Mouse (Mus musculus) lung, postnatal 0 days (tissue): Measurements from ENCODE around the gene Shc1. TPM values are rescaled to one million over a fixed set of nuclear protein-coding genes. Genes with fewer than 3 reads are reported as not detected.

Source experiments
- ATAC-seq: fragments of 200-750 bp; cut with Nextera tagmentation; 2 replicates; pipeline ENCODE4 v1.8.0; 2017; ENCODE audit warnings: moderate library complexity
- DNase-seq: peaks from one replicate; pipeline ENCODE4 v3.0.0-alpha.2; 2016; ENCODE audit warnings: low spot score
- H3K27ac ChIP-seq: fragments of 300-500 bp; sonication (generic); 2 replicates; pipeline ENCODE4 v1.5.1; 2014; ENCODE audit warnings: antibody characterized with exemption, mild to moderate bottlenecking, low read length, mixed read lengths
- H3K27me3 ChIP-seq: fragments of 300-500 bp; sonication (generic); replicated peaks from 2 replicates; pipeline ENCODE4 v1.6.1; 2014; ENCODE audit warnings: low read length, mixed read lengths; ENCODE audit not compliant: insufficient read depth
- H3K36me3 ChIP-seq: fragments of 300-500 bp; sonication (generic); 2 replicates; pipeline ENCODE4 v1.6.1; 2014; ENCODE audit warnings: low read length, mixed read lengths; ENCODE audit not compliant: insufficient read depth
- H3K4me1 ChIP-seq: fragments of 300-500 bp; sonication (generic); 2 replicates; pipeline ENCODE4 v1.6.1; 2014; ENCODE audit warnings: antibody characterized with exemption, low read depth, low read length, mixed read lengths; ENCODE audit not compliant: insufficient read depth
- H3K4me2 ChIP-seq: fragments of 300-500 bp; sonication (generic); replicated peaks from 2 replicates; pipeline ENCODE4 v1.6.1; 2014; ENCODE audit warnings: low read depth, mild to moderate bottlenecking, low read length, moderate library complexity, mixed read lengths
- H3K4me3 ChIP-seq: fragments of 300-500 bp; sonication (generic); 2 replicates; pipeline ENCODE4 v1.5.1; 2014; ENCODE audit warnings: low read depth, low read length
- H3K9ac ChIP-seq: fragments of 300-500 bp; sonication (generic); replicated peaks from 2 replicates; pipeline ENCODE4 v1.6.1; 2014; ENCODE audit warnings: low read depth, mild to moderate bottlenecking
- H3K9me3 ChIP-seq: fragments of 300-500 bp; sonication (generic); 2 replicates; pipeline ENCODE4 v1.6.1; 2016; ENCODE audit warnings: low read length, mixed read lengths
- CTCF ChIP-seq: IDR thresholded peaks from 2 replicates; pipeline ENCODE4 v1.5.1; 2016; ENCODE audit warnings: antibody characterized with exemption, mild to moderate bottlenecking
- EP300 ChIP-seq: IDR thresholded peaks from 2 replicates; pipeline ENCODE4 v1.6.1; 2016; ENCODE audit warnings: antibody characterized with exemption, mild to moderate bottlenecking, control low read depth
- WGBS: fragments of 180-500 bp; shearing (Covaris S2); extraction: QIAGEN DNeasy Blood & Tissue Kit; methylation state at CpG from one replicate; pipeline ENCODE4 v1.1.7; 2014; 5-methylcytosine and 5-hydroxymethylcytosine counted together
- polyA plus RNA-seq: library from polyadenylated mRNA; unstranded; fragments of >200 nt; fragmentation: Nextera tagmentation; extraction: Ambion mirVana; gene quantifications from 2 replicates; pipeline ENCODE4 v1.2.1, GENCODE M21; 2015

Gene Shc1
- polyA plus RNA-seq, 1 experiment from 2014 or later, result 55.7 TPM

- Histone ChIP-seq H3K4me2 (no peak overlapping the region), H3K9ac (no peak overlapping the region), H3K27me3 (no peaks in the 10 kb centered on the region), H3K36me3 (peaks cover 7% of the 10 kb centered on the region; the same call in 1 of the 2 replicates), H3K27ac (no peak overlapping the region), H3K4me3 (no peak overlapping the region), H3K4me1 (no peaks in the 10 kb centered on the region), H3K9me3 (no peaks in the 10 kb centered on the region)
- TF ChIP-seq CTCF (peak; percentile 83), EP300 (0 out of 2 replicates have a peak, but pooled peaks have one; percentile 11)
- peak; percentile 92 for DNase-seq
- WGBS, result 43% methylated on average over 7 of the region's 7 CpGs
- ATAC-seq, result peak; percentile 66
These were observed 31.3 kb downstream of the Shc1 start for GRCm38 (mm10) chr3:89449541-89449940.

- 68% methylated on average over 1 of the region's 1 CpGs for WGBS
- H3K9ac ChIP-seq, result no peak overlapping the region
- TF ChIP-seq CTCF (no peak), EP300 (peak; percentile 96)
These were observed 33.7 kb downstream of the Shc1 start for GRCm38 (mm10) chr3:89451916-89452315.

GRCm38 (mm10) chr3:89454401-89455177 lies 36.3 kb downstream of the Shc1 start, which contains the start of gene Pmvk:
Gene Pmvk, plus strand, starts transcription at chr3:89454541.
- 43% methylated on average over 10 of the region's 10 CpGs for WGBS
- H3K36me3 ChIP-seq, result no peaks in the 10 kb centered on the region
- H3K4me2 ChIP-seq, result no peak within 1 kb of the TSS
- H3K4me3 ChIP-seq, result no peak within 1 kb of the TSS
- no peak within 1 kb of the TSS for H3K27ac ChIP-seq
- no peaks in the 10 kb centered on the region for H3K9me3 ChIP-seq
- peaks cover 2% of the 10 kb centered on the region; the same call in 1 of the 2 replicates for H3K4me1 ChIP-seq
- no peak for ATAC-seq
- no peak for TF ChIP-seq CTCF
- no peak for TF ChIP-seq EP300
- peak; percentile 49 for DNase-seq
- H3K9ac ChIP-seq, result no peak within 1 kb of the TSS
- no peaks in the 10 kb centered on the region for H3K27me3 ChIP-seq

More at GRCm38 (mm10) chr3:89451916-89452315, 33.7 kb downstream of the Shc1 start:
- Histone ChIP-seq H3K36me3 (no peaks in the 10 kb centered on the region), H3K9me3 (no peaks in the 10 kb centered on the region), H3K27ac (0 out of 2 replicates have a peak overlapping the region, but pooled peaks have one; percentile 22), H3K4me1 (no peaks in the 10 kb centered on the region), H3K4me3 (no peak overlapping the region), H3K4me2 (no peak overlapping the region), H3K27me3 (no peaks in the 10 kb centered on the region)
- ATAC-seq, result peak; percentile 83
- DNase-seq, result peak; percentile 94

- H3K36me3 ChIP-seq, result no peaks in the 10 kb centered on the region
- H3K4me1 ChIP-seq, result peaks cover 2% of the 10 kb centered on the region; the same call in 1 of the 2 replicates
- 60% methylated on average over 1 of the region's 1 CpGs for WGBS
- H3K9me3 ChIP-seq, result no peaks in the 10 kb centered on the region
- ATAC-seq (no peak), DNase-seq (no peak)
- H3K27me3 ChIP-seq, result no peaks in the 10 kb centered on the region
- H3K4me2 ChIP-seq, result no peak overlapping the region
- H3K27ac ChIP-seq, result no peak overlapping the region
- no peak overlapping the region for H3K9ac ChIP-seq
- no peak overlapping the region for H3K4me3 ChIP-seq
- no peak for TF ChIP-seq CTCF
- TF ChIP-seq EP300, result no peak
These were observed 37.6 kb downstream of the Shc1 start for GRCm38 (mm10) chr3:89455786-89456285.

GRCm38 (mm10) chr3:89456726-89457665 lies 38.8 kb downstream of the Shc1 start:
- H3K27ac ChIP-seq, result peak overlapping the region; percentile 90; the same call in 1 of the 2 replicates
- H3K9ac ChIP-seq, result no peak overlapping the region
- H3K4me1 ChIP-seq, result peaks cover 2% of the 10 kb centered on the region; the same call in 1 of the 2 replicates
- H3K4me2 ChIP-seq, result no peak overlapping the region
- no peaks in the 10 kb centered on the region for H3K27me3 ChIP-seq
- H3K9me3 ChIP-seq, result no peaks in the 10 kb centered on the region
- peak; percentile 15 for ATAC-seq
- WGBS, result 32% methylated on average over 10 of the region's 10 CpGs
- no peaks in the 10 kb centered on the region for H3K36me3 ChIP-seq
- TF ChIP-seq CTCF (peak; percentile 84), EP300 (no peak)
- H3K4me3 ChIP-seq, result no peak overlapping the region
- peak; percentile 86 for DNase-seq
